Mouse (Mus musculus) olfactory bulb, adult 2 months (tissue): ENCODE measurements at regions not wholly inside any gene's neighbourhood (a gene's known extent, or its start where the extent isn't known, plus 50 kb on each side); places are given as distances from the start of the nearest gene placed in this dataset.

Source experiments
- CTCF ChIP-seq: fragments of 200-500 bp; IDR thresholded peaks from 2 replicates; pipeline ENCODE4 v1.5.1; 2012; ENCODE audit warnings: low read depth, mild to moderate bottlenecking, low read length, moderate library complexity; ENCODE audit not compliant: insufficient read depth
- POLR2A ChIP-seq: fragments of 200-500 bp; IDR thresholded peaks from 2 replicates; pipeline ENCODE4 v1.6.1; 2012; ENCODE audit warnings: mild to moderate bottlenecking, low read depth, low read length, moderate library complexity; ENCODE audit not compliant: insufficient read depth

GRCm38 (mm10) chr7:37366006-37366405, 407.4 kb downstream of the Zfp536 start:
- TF ChIP-seq CTCF (no peak), POLR2A (no peak)
